Mouse (Mus musculus) kidney, postnatal 0 days (tissue): ENCODE results near the gene Map3k13. TPM values are rescaled to one million over a fixed set of nuclear protein-coding genes. Genes with fewer than 3 reads are reported as not detected.

Experiments
- ATAC-seq: fragments of 200-750 bp; cut with Nextera tagmentation; replicated peaks from 2 replicates; pipeline ENCODE4 v1.8.0; 2017; ENCODE audit warnings: low read depth, moderate number of reproducible peaks, moderate TSS enrichment, moderate library complexity; ENCODE audit not compliant: low FRiP score
- DNase-seq: peaks from one replicate; pipeline ENCODE4 v3.0.0-alpha.2; 2016; ENCODE audit warnings: low spot score
- H3K27ac ChIP-seq: fragments of 300-500 bp; sonication (generic); 2 replicates; pipeline ENCODE4 v1.5.1; 2014; ENCODE audit warnings: mild to moderate bottlenecking
- H3K27me3 ChIP-seq: fragments of 300-500 bp; sonication (generic); 2 replicates; pipeline ENCODE4 v1.6.1; 2014; ENCODE audit warnings: low read length, mixed read lengths; ENCODE audit not compliant: insufficient read depth
- H3K36me3 ChIP-seq: fragments of 300-500 bp; sonication (generic); 2 replicates; pipeline ENCODE4 v1.6.1; 2014; ENCODE audit warnings: low read length, mixed read lengths; ENCODE audit not compliant: insufficient read depth
- H3K4me1 ChIP-seq: fragments of 300-500 bp; sonication (generic); replicated peaks from 2 replicates; pipeline ENCODE4 v1.6.1; 2014; ENCODE audit warnings: antibody characterized with exemption, low read length, mixed read lengths; ENCODE audit not compliant: insufficient read depth
- H3K4me2 ChIP-seq: fragments of 300-500 bp; sonication (generic); 2 replicates; pipeline ENCODE4 v1.6.1; 2014; ENCODE audit warnings: mild to moderate bottlenecking, low read length, moderate library complexity, mixed read lengths
- H3K4me3 ChIP-seq: fragments of 300-500 bp; sonication (generic); replicated peaks from 2 replicates; pipeline ENCODE4 v1.5.1; 2014; ENCODE audit warnings: low read depth, low read length
- H3K9ac ChIP-seq: fragments of 300-500 bp; sonication (generic); 2 replicates; pipeline ENCODE4 v1.6.1; 2014; ENCODE audit warnings: low read depth, low read length
- H3K9me3 ChIP-seq: fragments of 300-500 bp; sonication (generic); replicated peaks from 2 replicates; pipeline ENCODE4 v1.6.1; 2016; ENCODE audit warnings: low read length, inconsistent platforms, mixed read lengths
- CTCF ChIP-seq: IDR thresholded peaks from 2 replicates; pipeline ENCODE4 v1.5.1; 2016; ENCODE audit warnings: antibody characterized with exemption, low read depth, mild to moderate bottlenecking, moderate library complexity
- WGBS: fragments of 180-500 bp; shearing (Covaris S2); extraction: QIAGEN DNeasy Blood & Tissue Kit; methylation state at CpG from one replicate; pipeline ENCODE4 v1.1.7; 2014; 5-methylcytosine and 5-hydroxymethylcytosine counted together
- polyA plus RNA-seq: library from polyadenylated mRNA; unstranded; fragments of >200 nt; fragmentation: Nextera tagmentation; extraction: Ambion mirVana; gene quantifications from 2 replicates; pipeline ENCODE4 v1.2.1, GENCODE M21; 2015

The Map3k13 gene
- polyA plus RNA-seq, 1 experiment from 2014 or later = 0.53 TPM

GRCm38 (mm10) chr16:21916681-21917080 is 122.5 kb downstream of the Map3k13 start:
- 70% methylated on average over 7 of the region's 7 CpGs for WGBS
- no peaks in the 10 kb centered on the region for H3K9me3 ChIP-seq
- no peaks in the 10 kb centered on the region for H3K27me3 ChIP-seq
- H3K4me3 ChIP-seq = no peak overlapping the region
- DNase-seq (no peak), ATAC-seq (no peak)
- H3K4me2 ChIP-seq = no peak overlapping the region
- H3K9ac ChIP-seq = no peak overlapping the region
- no peaks in the 10 kb centered on the region for H3K36me3 ChIP-seq
- H3K4me1 ChIP-seq = no peaks in the 10 kb centered on the region
- H3K27ac ChIP-seq = no peak overlapping the region
- no peak for TF ChIP-seq CTCF

- no peaks in the 10 kb centered on the region for H3K27me3 ChIP-seq
- DNase-seq = no peak
- no peaks in the 10 kb centered on the region for H3K9me3 ChIP-seq
- no peak overlapping the region for H3K9ac ChIP-seq
- no peaks in the 10 kb centered on the region for H3K4me1 ChIP-seq
- H3K4me3 ChIP-seq = no peak overlapping the region
- no peak for ATAC-seq
- H3K36me3 ChIP-seq = no peaks in the 10 kb centered on the region
- no peak overlapping the region for H3K4me2 ChIP-seq
- no peak for TF ChIP-seq CTCF
- WGBS = 74% methylated on average over 13 of the region's 13 CpGs
- H3K27ac ChIP-seq = no peak overlapping the region
These were observed 134.3 kb downstream of the Map3k13 start for GRCm38 (mm10) chr16:21928471-21928870.

DNA sequence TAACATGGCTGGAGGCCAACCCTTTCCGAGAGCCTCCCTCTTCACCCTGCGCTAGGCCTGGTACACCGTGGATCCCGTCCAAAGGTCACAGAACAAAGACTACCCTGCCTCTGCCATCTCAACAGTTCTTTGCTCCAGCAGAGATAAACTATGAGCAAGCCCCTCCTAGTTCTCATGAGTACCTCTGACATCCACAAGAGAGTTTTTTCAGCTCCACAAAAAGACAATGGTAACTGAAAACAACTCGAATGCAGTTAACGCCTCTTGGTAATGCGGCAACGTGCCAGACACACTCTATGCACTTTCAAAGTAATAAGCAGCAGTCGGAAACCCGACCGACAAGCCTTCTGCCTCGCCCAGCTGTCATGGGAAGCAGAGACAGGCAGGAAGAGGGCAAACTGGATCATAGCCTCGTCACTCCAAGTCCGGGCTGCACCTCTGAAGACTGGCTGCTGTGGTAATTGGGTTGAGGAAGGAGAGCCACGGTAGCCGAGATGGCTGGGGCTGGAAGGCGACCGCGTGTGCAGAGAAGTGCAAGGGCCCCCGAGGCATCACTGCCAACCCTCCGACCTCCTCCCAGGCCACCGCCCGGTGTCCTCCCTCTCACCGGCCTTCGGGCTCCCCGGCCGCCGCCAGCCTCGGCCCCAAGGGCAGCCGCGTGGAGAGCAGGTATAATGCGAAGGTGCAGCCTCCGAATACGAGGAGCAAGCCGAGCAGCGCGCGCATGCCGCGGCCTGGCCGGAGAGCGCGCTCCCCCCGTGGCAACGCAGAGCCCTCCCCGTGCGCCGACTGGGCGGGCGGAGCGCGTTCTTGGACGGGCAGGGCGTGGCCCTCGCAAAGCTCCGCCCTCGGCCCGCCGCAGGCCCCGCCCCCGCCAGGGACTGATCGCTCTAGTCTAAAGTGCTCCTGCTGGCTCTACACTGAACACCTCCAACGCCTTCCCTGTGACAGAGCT is 152.9 kb downstream of the Map3k13 start, which contains the start of gene Tmem41a:
TSS of gene Tmem41a (minus strand) at position 792 of the 955 bp plus-strand sequence.
- DNase-seq (peak; percentile 89), ATAC-seq (peak; percentile 95)
- Histone ChIP-seq H3K4me2 (peak within 1 kb of the TSS; percentile 91), H3K36me3 (no peaks in the 10 kb centered on the region), H3K9ac (peak within 1 kb of the TSS; percentile 71), H3K27me3 (no peaks in the 10 kb centered on the region), H3K9me3 (no peaks in the 10 kb centered on the region), H3K4me1 (0 out of 2 replicates have a peak, but pooled peaks cover 4% of the 10 kb centered on the region), H3K27ac (peak within 1 kb of the TSS; percentile 28; the same call in 1 of the 2 replicates), H3K4me3 (peak within 1 kb of the TSS; percentile 67)
- under 1% methylated on average over 63 of the region's 63 CpGs for WGBS
- no peak for TF ChIP-seq CTCF

DNA sequence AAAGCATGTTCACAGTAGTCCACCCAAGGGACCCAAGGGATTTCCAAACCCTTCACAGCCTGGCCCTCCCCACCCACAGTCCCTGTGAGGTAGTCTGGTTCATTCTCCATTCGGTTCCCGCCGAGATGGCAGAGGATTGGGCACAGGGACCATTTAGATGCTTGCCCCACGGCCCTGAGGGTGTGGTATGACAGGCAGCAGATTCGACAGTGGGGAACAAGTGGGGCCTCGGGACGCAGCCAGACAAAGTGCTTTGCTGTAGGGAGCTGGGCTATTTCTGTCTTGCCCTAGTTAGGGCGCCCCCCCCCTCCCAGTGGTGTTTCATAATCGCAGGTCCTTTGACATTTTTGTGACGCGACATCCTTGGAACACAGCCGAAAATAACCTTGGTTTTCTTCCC is 161.4 kb downstream of the Map3k13 start:
- DNase-seq = no peak

DNA sequence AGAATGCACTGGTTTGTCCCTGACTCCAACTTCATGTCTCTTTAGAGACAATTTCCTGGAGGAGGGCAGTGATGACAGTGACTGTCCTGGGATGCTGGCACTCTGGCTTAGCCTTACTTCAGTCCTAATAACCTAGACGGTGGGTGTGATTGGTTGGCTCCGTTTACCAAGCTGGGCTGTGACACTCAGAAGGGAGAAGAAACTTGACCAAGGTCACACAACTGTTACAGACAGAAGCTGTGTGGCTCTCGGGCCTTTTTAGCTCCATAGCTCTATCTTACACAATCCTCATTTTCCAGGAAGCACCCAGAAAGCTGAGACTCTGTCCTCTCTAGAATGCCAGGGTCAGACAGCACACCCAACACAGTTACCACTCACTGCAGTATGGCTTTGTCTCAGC is 171.4 kb downstream of the Map3k13 start:
- Histone ChIP-seq H3K27me3 (no peaks in the 10 kb centered on the region), H3K4me3 (no peak overlapping the region), H3K36me3 (no peaks in the 10 kb centered on the region), H3K27ac (no peak overlapping the region), H3K9me3 (no peaks in the 10 kb centered on the region), H3K4me2 (no peak overlapping the region), H3K9ac (no peak overlapping the region), H3K4me1 (no peaks in the 10 kb centered on the region)
- no peak for ATAC-seq
- no peak for TF ChIP-seq CTCF
- no peak for DNase-seq
- WGBS = 70% methylated on average over 3 of the region's 3 CpGs

More for the DNA sequence above, 161.4 kb downstream of the Map3k13 start:
- 87% methylated on average over 12 of the region's 12 CpGs for WGBS
- no peaks in the 10 kb centered on the region for H3K4me1 ChIP-seq
- no peak overlapping the region for H3K9ac ChIP-seq
- no peak for ATAC-seq
- H3K4me3 ChIP-seq = no peak overlapping the region
- TF ChIP-seq CTCF = no peak
- H3K9me3 ChIP-seq = no peaks in the 10 kb centered on the region
- H3K4me2 ChIP-seq = no peak overlapping the region
- H3K27ac ChIP-seq = no peak overlapping the region
- H3K27me3 ChIP-seq = no peaks in the 10 kb centered on the region
- H3K36me3 ChIP-seq = no peaks in the 10 kb centered on the region

DNA sequence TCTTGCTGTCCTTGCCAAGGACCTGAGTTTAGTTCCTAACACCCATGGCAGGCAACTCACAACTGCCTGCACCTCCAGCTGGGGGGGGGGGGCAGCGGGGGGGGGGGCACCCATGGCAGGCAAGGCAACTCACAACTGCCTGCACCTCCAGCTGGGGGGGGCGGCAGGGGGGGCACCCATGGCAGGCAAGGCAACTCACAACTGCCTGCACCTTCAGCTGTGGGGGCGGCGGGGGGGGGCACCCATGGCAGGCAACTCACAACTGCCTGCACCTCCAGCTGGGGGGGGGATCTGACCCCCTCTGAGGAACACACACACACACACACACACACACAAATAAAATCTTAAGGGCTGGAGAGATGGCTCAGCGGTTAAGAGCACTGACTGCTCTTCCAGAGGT is 175.7 kb downstream of the Map3k13 start:
- H3K4me3 ChIP-seq = no peak overlapping the region
- no peaks in the 10 kb centered on the region for H3K9me3 ChIP-seq
- ATAC-seq (no peak), DNase-seq (no peak)
- no peak overlapping the region for H3K27ac ChIP-seq
- no peak overlapping the region for H3K9ac ChIP-seq
- no peaks in the 10 kb centered on the region for H3K4me1 ChIP-seq
- no peaks in the 10 kb centered on the region for H3K27me3 ChIP-seq
- no peak for TF ChIP-seq CTCF
- no peak overlapping the region for H3K4me2 ChIP-seq
- WGBS = 71% methylated on average over 4 of the region's 5 CpGs
- H3K36me3 ChIP-seq = no peaks in the 10 kb centered on the region
